Mouse (Mus musculus) CH12.LX (cell line): ENCODE results near the gene Cggbp1. TPM values are rescaled to one million over a fixed set of nuclear protein-coding genes. Genes with fewer than 3 reads are reported as not detected.
A peak's percentile ranks its signal among the peaks of the same experiment; 100 is the strongest.

Experiments used
- DNase-seq: peaks from one replicate; pipeline ENCODE4 v3.0.0-alpha.2; 2013; ENCODE audit errors: extremely low read depth
- H3K27ac ChIP-seq: 2 replicates; pipeline ENCODE4 v1.5.1; 2012; ENCODE audit warnings: low read depth, mild to moderate bottlenecking, control low read depth, moderate library complexity; ENCODE audit not compliant: insufficient read depth
- H3K27me3 ChIP-seq: replicated peaks from 2 replicates; pipeline ENCODE3; 2012; ENCODE audit warnings: inconsistent platforms
- H3K36me3 ChIP-seq, 2 experiments: replicated peaks in 1 of 2; 2 replicates each; pipeline versions ENCODE3 to v1.6.1; 2012; ENCODE audit warnings: inconsistent platforms in 1 of 2, low read length in 1 of 2, mild to moderate bottlenecking in 1 of 2, mixed read lengths in 1 of 2, moderate library complexity in 1 of 2; ENCODE audit not compliant: control insufficient read depth in 1 of 2, insufficient read depth in 1 of 2
- H3K4me1 ChIP-seq, 2 experiments: 2 replicates each; pipeline ENCODE4 v1.6.1; 2012; ENCODE audit warnings: inconsistent platforms in 1 of 2, moderate library complexity in 1 of 2; ENCODE audit not compliant: insufficient read depth in 2 of 2, control insufficient read depth in 1 of 2
- H3K4me2 ChIP-seq: 2 replicates; pipeline ENCODE4 v1.6.1; 2012; ENCODE audit warnings: low read depth, mild to moderate bottlenecking, control low read depth; ENCODE audit not compliant: poor library complexity, insufficient read depth, severe bottlenecking
- H3K4me3 ChIP-seq, 3 experiments: fragments of 150-350 bp in 1 of 3; sonication (generic) in 1 of 3; replicated peaks in 1 of 3; 2 replicates each; pipeline versions ENCODE3 to v1.5.1; 2011 to 2012; ENCODE audit warnings: low read depth in 2 of 3, low read length in 2 of 3, mild to moderate bottlenecking in 2 of 3, moderate library complexity in 2 of 3, control low read depth in 1 of 3, improper control_type of control experiment in 1 of 3, inconsistent platforms in 1 of 3, mixed read lengths in 1 of 3; ENCODE audit not compliant: poor library complexity in 1 of 3
- H3K79me2 ChIP-seq: replicated peaks from 2 replicates; pipeline ENCODE4 v1.6.1; 2012; ENCODE audit warnings: mild to moderate bottlenecking, moderate library complexity; ENCODE audit not compliant: control insufficient read depth, poor library complexity, insufficient read depth, severe bottlenecking; ENCODE audit errors: extremely low read depth
- H3K9ac ChIP-seq: 2 replicates; pipeline ENCODE4 v1.6.1; 2012; ENCODE audit warnings: low read depth, mild to moderate bottlenecking, control low read depth, moderate library complexity; ENCODE audit not compliant: insufficient read depth
- H3K9me3 ChIP-seq: replicated peaks from 2 replicates; pipeline ENCODE3; 2012; ENCODE audit warnings: low read length, inconsistent platforms, mixed read lengths
- BHLHE40 ChIP-seq: IDR thresholded peaks from 2 replicates; pipeline ENCODE4 v1.6.1; 2011; ENCODE audit warnings: mild to moderate bottlenecking, low read depth, low read length, improper control_type of control experiment
- CTCF ChIP-seq, 2 experiments: IDR thresholded peaks in 1 of 2; conservative IDR thresholded peaks in 1 of 2; 2 replicates each; pipeline ENCODE4 v1.5.1; 2011 to 2012; ENCODE audit warnings: low read depth in 2 of 2, low read length in 2 of 2, improper control_type of control experiment in 1 of 2, inconsistent platforms in 1 of 2, mild to moderate bottlenecking in 1 of 2, moderate library complexity in 1 of 2
- GABPA ChIP-seq: IDR thresholded peaks from 2 replicates; pipeline ENCODE4 v1.6.1; 2012; ENCODE audit warnings: low read depth, low read length, improper control_type of control experiment, inconsistent platforms; ENCODE audit not compliant: insufficient replicate concordance
- IRF4 ChIP-seq: IDR thresholded peaks from 2 replicates; pipeline ENCODE4 v1.6.1; 2014; ENCODE audit warnings: low read depth, mild to moderate bottlenecking, inconsistent platforms, low read length, improper control_type of control experiment
- JUN ChIP-seq: IDR thresholded peaks from 2 replicates; pipeline ENCODE4 v1.6.1; 2011; ENCODE audit warnings: low read depth, mild to moderate bottlenecking, low read length, improper control_type of control experiment, moderate library complexity; ENCODE audit not compliant: insufficient read depth
- JUND ChIP-seq: conservative IDR thresholded peaks from 2 replicates; pipeline ENCODE4 v1.6.1; 2011; ENCODE audit warnings: low read depth, low read length, improper control_type of control experiment
- MAFK ChIP-seq: IDR thresholded peaks from 2 replicates; pipeline ENCODE4 v1.6.1; 2011; ENCODE audit warnings: low read length, improper control_type of control experiment; ENCODE audit not compliant: insufficient replicate concordance
- MAZ ChIP-seq: IDR thresholded peaks from 2 replicates; pipeline ENCODE4 v1.6.1; 2012; ENCODE audit warnings: low read depth, mild to moderate bottlenecking, inconsistent platforms, low read length, improper control_type of control experiment, moderate library complexity
- MYC ChIP-seq: IDR thresholded peaks from 2 replicates; pipeline ENCODE4 v1.6.1; 2011; ENCODE audit warnings: low read depth, mild to moderate bottlenecking, improper control_type of control experiment, low read length
- NRF1 ChIP-seq: IDR thresholded peaks from 2 replicates; pipeline ENCODE4 v1.6.1; 2014; ENCODE audit warnings: low read depth, mild to moderate bottlenecking, inconsistent platforms, low read length, improper control_type of control experiment, moderate library complexity
- POLR2A ChIP-seq: IDR thresholded peaks from 2 replicates; pipeline ENCODE4 v1.6.1; 2011; ENCODE audit warnings: low read depth, mild to moderate bottlenecking, improper control_type of control experiment, low read length
- POLR2AphosphoS2 ChIP-seq: IDR thresholded peaks from 2 replicates; pipeline ENCODE4 v1.6.1; 2011; ENCODE audit warnings: low read depth, low read length, improper control_type of control experiment
- RAD21 ChIP-seq: IDR thresholded peaks from 2 replicates; pipeline ENCODE4 v1.6.1; 2011; ENCODE audit warnings: low read depth, mild to moderate bottlenecking, low read length, improper control_type of control experiment, moderate library complexity
- SIN3A ChIP-seq: IDR thresholded peaks from 2 replicates; pipeline ENCODE4 v1.6.1; 2012; ENCODE audit warnings: low read length, improper control_type of control experiment, inconsistent platforms
- SMC3 ChIP-seq: IDR thresholded peaks from 2 replicates; pipeline ENCODE4 v1.6.1; 2011; ENCODE audit warnings: low read depth, low read length, improper control_type of control experiment
- USF1 ChIP-seq: IDR thresholded peaks from 2 replicates; pipeline ENCODE4 v1.6.1; 2014; ENCODE audit warnings: low read depth, mild to moderate bottlenecking, inconsistent platforms, low read length, improper control_type of control experiment
- ZC3H11A ChIP-seq: IDR thresholded peaks from 2 replicates; pipeline ENCODE4 v1.6.1; 2012; ENCODE audit warnings: low read depth, mild to moderate bottlenecking, inconsistent platforms, low read length, improper control_type of control experiment
- dilution Hi-C: fragments of 300-500 bp; cut with MboI; formaldehyde crosslinking; loops from 2 replicates; pipeline ENCODE4 v1.14.3; 2020; ENCODE audit warnings: low sequenced_read_pairs; ENCODE audit not compliant: extremely low pct_unique_long_range_greater_than_20kb, extremely low pct_ligation_motif_present
- in situ Hi-C: fragments of 300-500 bp; cut with MboI; formaldehyde crosslinking; loops from 3 replicates; pipeline ENCODE4 v1.14.3; 2019; ENCODE audit warnings: low sequenced_read_pairs, low pct_ligation_motif_present, low pct_unique_long_range_greater_than_20kb, mixed read lengths
- polyA plus RNA-seq: library from polyadenylated mRNA; unstranded; fragments of >175 nt; gene quantifications from 2 replicates; pipeline ENCODE4 v1.2.1, GENCODE M21; 2012; ENCODE audit warnings: low read depth; ENCODE audit not compliant: insufficient read length
- total RNA-seq, 2 experiments: library from RNA; depleted of rRNA; stranded (reverse); fragments of 300-350 nt in 1 of 2; fragments of >200 nt in 1 of 2; gene quantifications; 2 replicates each; pipeline ENCODE4 v1.2.3; 2012 to 2014

The Cggbp1 gene
- total and polyA plus RNA-seq, 3 experiments = 38.5 to 86.5 (median 71.1) TPM

GRCm38 (mm10) chr16:64878611-64879132, 26.9 kb downstream of the Cggbp1 start:
- no peaks in the 10 kb centered on the region for H3K79me2 ChIP-seq
- no peaks in the 10 kb centered on the region for H3K9me3 ChIP-seq
- no peak overlapping the region for H3K4me2 ChIP-seq
- in situ Hi-C loops (loop anchor here (5.0 kb wide), 1 partner anchor 111 kb away; no protein-coding TSS in a partner anchor), dilution Hi-C loops (no loop called here)
- no peak overlapping the region for H3K4me3 ChIP-seq
- TF ChIP-seq RAD21 (peak; percentile 44), MAZ (no peak), SMC3 (peak; percentile 39), ZC3H11A (0 out of 2 replicates have a peak, but pooled peaks have one; percentile 2), CTCF (conservative IDR thresholded peaks at IDR 0.05 in 1 of 2, IDR thresholded peaks at IDR 0.05 in 1 of 2; ENCODE audit: low read depth in 2 of 2, low read length in 2 of 2) (peak in 1 of 2 experiments; percentile 45; a peak in 2 of 4 replicates)
- H3K4me1 ChIP-seq = peaks cover 3 to 19% of the 10 kb centered on the region in 2 experiments; a peak in 3 of 4 replicates
- H3K27me3 ChIP-seq = no peaks in the 10 kb centered on the region
- DNase-seq = no peak
- H3K27ac ChIP-seq = no peak overlapping the region
- no peak overlapping the region for H3K9ac ChIP-seq
- H3K36me3 ChIP-seq = no peaks in the 10 kb centered on the region

GRCm38 (mm10) chr16:64879735-64880134, 27.9 kb downstream of the Cggbp1 start:
- H3K4me3 ChIP-seq = no peak overlapping the region
- H3K4me1 ChIP-seq = peaks cover 5 to 23% of the 10 kb centered on the region in 2 experiments; a peak in 3 of 4 replicates
- no peaks in the 10 kb centered on the region for H3K9me3 ChIP-seq
- H3K4me2 ChIP-seq = no peak overlapping the region
- H3K27me3 ChIP-seq = no peaks in the 10 kb centered on the region
- no peaks in the 10 kb centered on the region for H3K79me2 ChIP-seq
- no peaks in the 10 kb centered on the region for H3K36me3 ChIP-seq
- no peak for TF ChIP-seq POLR2AphosphoS2
- no peak for TF ChIP-seq JUN
- no peak for TF ChIP-seq MAZ
- no peak for TF ChIP-seq POLR2A
- TF ChIP-seq USF1 = no peak
- no peak for TF ChIP-seq BHLHE40
- no peak for TF ChIP-seq ZC3H11A
- TF ChIP-seq MAFK = no peak
- TF ChIP-seq NRF1 = no peak
- in situ Hi-C loops = loop anchor here (5.0 kb wide), 1 partner anchor 112 kb away; no protein-coding TSS in a partner anchor
- no peak overlapping the region for H3K27ac ChIP-seq
- no peak for DNase-seq
- H3K9ac ChIP-seq = no peak overlapping the region
- dilution Hi-C loops = no loop called here

GRCm38 (mm10) chr16:64880986-64881385, 29.2 kb downstream of the Cggbp1 start:
- TF ChIP-seq IRF4 (no peak), MYC (no peak), JUND (no peak), NRF1 (no peak), CTCF (conservative IDR thresholded peaks at IDR 0.05 in 1 of 2, IDR thresholded peaks at IDR 0.05 in 1 of 2; ENCODE audit: low read depth in 2 of 2, low read length in 2 of 2) (no peak), GABPA (no peak), POLR2AphosphoS2 (no peak), SIN3A (no peak), USF1 (no peak)
- H3K4me2 ChIP-seq = no peak overlapping the region
- no peaks in the 10 kb centered on the region for H3K79me2 ChIP-seq
- DNase-seq = no peak
- no peaks in the 10 kb centered on the region for H3K27me3 ChIP-seq
- H3K9ac ChIP-seq = no peak overlapping the region
- no peaks in the 10 kb centered on the region for H3K9me3 ChIP-seq
- in situ Hi-C loops (no loop called here), dilution Hi-C loops (no loop called here)
- H3K4me1 ChIP-seq = peaks cover 4 to 21% of the 10 kb centered on the region in 2 experiments; a peak in 3 of 4 replicates
- no peaks in the 10 kb centered on the region for H3K36me3 ChIP-seq
- H3K27ac ChIP-seq = no peak overlapping the region
- no peak overlapping the region for H3K4me3 ChIP-seq
